Mouse (Mus musculus): ENCODE measurements at regions not wholly inside any gene's neighbourhood (a gene's known extent, or its start where the extent isn't known, plus 50 kb on each side); places are given as distances from the start of the nearest gene placed in this dataset.

- DNase-seq (ENCODE audit: low spot score in 2 of 2): no peak
Observed at GRCm38 (mm10) chr11:112886139-112886538, 104.1 kb downstream of the Sox9 start.

GRCm38 (mm10) chr11:112889760-112890159, 107.7 kb downstream of the Sox9 start:
- no peak for DNase-seq (ENCODE audit: low spot score in 2 of 2)

DNA sequence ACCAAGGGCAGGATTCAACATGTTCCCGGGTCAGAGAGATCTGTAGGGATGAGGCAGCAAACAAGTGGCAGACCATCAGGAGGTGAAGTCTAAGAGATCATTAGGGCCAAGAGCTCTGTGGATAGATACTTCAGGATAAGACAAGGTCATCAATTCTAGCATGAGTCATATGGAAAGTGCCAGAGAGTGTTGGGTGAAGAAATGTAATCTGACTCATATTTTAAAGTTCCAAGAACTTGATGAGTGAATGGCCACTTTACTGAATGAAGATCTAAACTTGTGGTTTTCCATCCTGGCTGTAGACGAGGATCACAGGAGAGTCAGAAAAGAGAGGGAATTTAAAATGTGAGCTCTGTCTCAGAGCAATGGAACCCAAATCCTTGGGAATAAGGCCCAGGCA, 115.6 kb downstream of the Sox9 start:
- DNase-seq (ENCODE audit: low spot score in 2 of 2): no peak

- DNase-seq (ENCODE audit: low spot score in 2 of 2): no peak
Observed at GRCm38 (mm10) chr11:112902618-112903017, 120.6 kb downstream of the Sox9 start.

DNA sequence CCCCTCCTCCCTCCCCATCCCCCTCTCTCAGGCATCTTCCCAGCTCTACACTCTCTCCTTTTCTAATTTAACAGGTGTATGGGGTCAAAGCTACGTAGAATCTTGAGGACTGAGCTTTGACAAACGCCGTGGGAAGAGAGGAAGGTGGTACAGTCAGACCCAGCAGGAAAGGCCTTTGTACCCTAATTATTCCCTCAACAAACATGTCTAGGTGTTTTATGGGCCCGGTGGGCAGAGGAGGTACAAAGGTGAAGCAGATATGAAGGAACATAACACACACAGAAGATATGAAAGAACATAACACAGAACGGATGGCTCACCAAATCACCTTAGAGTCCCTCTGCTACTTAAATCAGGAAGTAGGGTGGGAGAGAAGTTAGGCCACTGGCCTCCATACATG, 128.3 kb downstream of the Sox9 start:
- DNase-seq (ENCODE audit: low spot score in 2 of 2): no peak

DNA sequence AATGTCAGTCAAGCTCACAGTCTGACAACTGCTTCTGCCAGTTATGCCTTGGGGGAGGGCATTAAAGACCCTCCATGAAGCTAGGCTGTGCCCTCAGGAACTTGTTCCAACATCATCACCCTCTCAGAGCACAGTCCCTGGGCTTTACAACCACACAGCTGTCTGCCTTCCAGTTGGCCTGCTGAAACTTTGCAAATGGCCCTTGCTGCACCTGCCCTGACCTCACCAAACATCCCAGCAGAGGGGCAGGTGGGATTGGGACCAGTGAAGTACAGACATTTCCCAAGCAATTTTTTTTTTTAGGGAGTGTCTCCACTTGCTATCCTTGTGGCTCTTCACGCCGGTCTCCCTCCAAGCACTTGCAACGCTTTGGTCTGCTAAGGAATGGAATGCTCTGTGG, 130.9 kb downstream of the Sox9 start:
- no peak for DNase-seq (ENCODE audit: low spot score in 2 of 2)

- no peak for DNase-seq (ENCODE audit: low spot score in 2 of 2)
Observed at GRCm38 (mm10) chr11:112916923-112917322, 134.9 kb downstream of the Sox9 start.

- DNase-seq (ENCODE audit: low spot score in 2 of 2): no peak
Observed at GRCm38 (mm10) chr11:112920131-112920530, 138.1 kb downstream of the Sox9 start.

- no peak for DNase-seq (ENCODE audit: low spot score in 2 of 2)
Observed at GRCm38 (mm10) chr11:112924577-112924976, 142.6 kb downstream of the Sox9 start.

- no peak for DNase-seq (ENCODE audit: low spot score in 2 of 2)
Observed at GRCm38 (mm10) chr11:112925140-112925539, 143.1 kb downstream of the Sox9 start.

- DNase-seq (ENCODE audit: low spot score in 2 of 2): no peak
Observed at GRCm38 (mm10) chr11:112926330-112927025, 144.5 kb downstream of the Sox9 start.

- no peak for DNase-seq (ENCODE audit: low spot score in 2 of 2)
Observed at GRCm38 (mm10) chr11:112930186-112930808, 148.3 kb downstream of the Sox9 start.

DNA sequence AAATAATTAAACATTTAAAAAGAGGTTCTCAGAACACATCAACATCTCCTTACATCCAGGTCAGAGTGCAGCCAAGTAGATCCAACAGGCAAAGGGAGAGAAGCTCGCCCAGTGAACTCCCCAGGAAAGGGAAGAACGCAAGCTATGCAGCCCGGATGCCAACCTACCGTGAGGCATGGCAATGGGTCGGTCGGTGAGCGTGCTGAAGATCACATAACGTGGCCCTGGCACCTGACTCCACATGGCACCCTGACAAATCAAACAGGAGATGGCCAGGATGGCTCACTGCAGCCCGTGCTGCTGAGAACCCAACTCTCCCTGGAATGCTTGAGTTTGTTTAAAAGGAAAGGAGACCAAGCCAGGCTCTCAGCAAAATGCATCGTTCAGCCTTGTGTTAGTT, 156.0 kb downstream of the Sox9 start:
- no peak for DNase-seq (ENCODE audit: low spot score in 2 of 2)

- no peak for DNase-seq (ENCODE audit: low spot score in 2 of 2)
Observed at GRCm38 (mm10) chr11:112951421-112951820, 169.4 kb downstream of the Sox9 start.

DNA sequence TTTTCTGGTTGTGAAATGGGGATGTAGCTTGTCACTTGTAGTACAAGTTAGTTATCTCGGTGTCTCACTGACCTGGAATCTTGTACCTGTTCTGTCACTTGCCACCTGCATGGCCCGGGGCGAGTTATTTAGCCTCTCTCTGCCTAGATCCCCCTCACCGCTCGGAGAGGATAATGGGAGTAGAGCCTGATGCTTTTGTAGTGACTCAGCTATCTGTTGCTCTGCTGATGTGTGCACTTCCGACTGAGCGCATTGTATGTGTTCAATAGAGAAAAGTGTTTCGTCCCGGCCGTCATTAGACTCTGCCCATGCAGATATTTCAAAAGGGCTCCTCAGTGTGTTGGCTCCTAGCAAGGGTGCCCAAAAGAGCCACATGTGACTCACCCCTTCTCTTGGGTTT, 170.3 kb downstream of the Sox9 start:
- DNase-seq (ENCODE audit: low spot score in 2 of 2): no peak

DNA sequence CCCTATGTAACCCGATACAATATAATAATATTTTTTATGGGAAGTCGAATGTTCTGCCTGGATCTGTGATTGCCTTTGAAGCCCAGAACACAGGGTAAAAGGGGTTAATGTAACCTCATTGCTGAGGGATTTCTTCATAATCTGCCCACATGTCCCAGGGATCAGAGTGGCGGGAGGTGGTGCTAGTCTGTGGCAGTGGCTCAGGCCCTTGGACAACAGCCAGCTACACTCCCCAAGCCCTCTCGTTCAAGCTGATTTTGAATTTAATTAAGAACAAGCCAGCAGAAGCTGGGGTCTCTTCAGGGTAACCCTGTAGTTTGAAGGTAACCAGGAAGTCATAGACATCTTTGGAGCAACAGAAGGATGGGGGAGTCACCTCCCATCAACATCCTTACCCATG, 171.5 kb downstream of the Sox9 start:
- DNase-seq (ENCODE audit: low spot score in 2 of 2): no peak

- DNase-seq (ENCODE audit: low spot score in 2 of 2): no peak
Observed at GRCm38 (mm10) chr11:112956748-112957440, 174.9 kb downstream of the Sox9 start.

DNA sequence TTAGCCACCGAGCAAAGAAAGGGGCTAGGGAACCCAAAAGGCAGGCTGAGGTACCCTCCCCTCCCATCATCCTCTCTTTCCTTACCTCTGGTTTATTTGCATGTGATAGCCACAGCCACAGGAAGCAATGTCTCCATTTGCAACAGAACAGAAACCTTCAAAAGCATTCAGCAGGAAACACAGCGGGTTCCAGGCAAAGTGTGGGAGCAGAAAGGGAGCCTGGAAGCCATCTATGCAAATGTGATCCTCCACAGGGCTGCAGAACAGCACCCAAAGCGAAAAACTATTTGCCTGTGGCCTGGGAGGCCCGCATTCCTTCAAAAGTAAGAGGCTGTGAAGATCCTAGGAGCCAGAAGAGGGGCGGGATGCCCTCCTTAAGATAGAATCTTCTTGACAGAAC, 177.6 kb downstream of the Sox9 start:
- DNase-seq (ENCODE audit: low spot score in 2 of 2): no peak

GRCm38 (mm10) chr11:112973286-112973685, 191.3 kb downstream of the Sox9 start:
- no peak for DNase-seq (ENCODE audit: low spot score in 2 of 2)

- DNase-seq (ENCODE audit: low spot score in 2 of 2): no peak
Observed at GRCm38 (mm10) chr11:112974893-112975292, 192.9 kb downstream of the Sox9 start.

GRCm38 (mm10) chr11:112976914-112977785, 195.1 kb downstream of the Sox9 start:
- DNase-seq (ENCODE audit: low spot score in 2 of 2): no peak

DNA sequence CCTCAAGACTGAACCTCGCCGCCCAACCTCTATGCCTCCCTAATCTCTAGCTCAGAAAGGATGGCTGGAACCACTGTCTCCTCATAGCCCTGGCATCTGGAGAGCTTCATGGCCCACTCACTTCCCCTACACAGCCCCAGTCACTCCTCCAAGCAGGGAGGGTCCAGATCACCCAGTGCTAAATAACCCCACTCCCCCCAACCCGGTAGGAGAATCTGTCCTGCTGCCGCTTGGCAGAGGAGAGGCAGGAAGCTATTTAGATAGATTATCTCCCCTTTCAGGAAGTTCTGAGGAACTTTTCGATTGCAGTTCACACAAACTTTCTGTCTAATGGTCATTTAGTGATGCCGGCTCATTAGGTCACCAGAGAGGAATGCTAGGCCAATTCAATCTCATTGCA, 196.9 kb downstream of the Sox9 start:
- no peak for DNase-seq (ENCODE audit: low spot score in 2 of 2)

Measured in spleen, postnatal 14 days (tissue).